Mouse (Mus musculus) neutrophil, adult 83 days (primary cell): ENCODE data around the gene Ccdc77. TPM values are rescaled to one million over a fixed set of nuclear protein-coding genes. Genes with fewer than 3 reads are reported as not detected.

Source experiments
- total RNA-seq, 2 experiments: library from RNA; stranded (reverse); gene quantifications; one replicate each; pipeline ENCODE4 v1.2.4; 2023

Ccdc77 gene
- 10 to 100 TPM; 10.6 to 13.5 TPM for total RNA-seq

GRCm38 (mm10) chr6:120363688-120364522, at the start of gene Ccdc77, which contains the start of gene Kdm5a:
Ccdc77 (minus strand) TSS chr6:120364374.
Kdm5a (plus strand) TSS chr6:120364124.

GRCm38 (mm10) chr6:120294056-120294784, 70.0 kb downstream of the Ccdc77 start, which contains the start of the genes D330020A13Rik and B4galnt3:
D330020A13Rik (plus strand) TSS chr6:120294364.
B4galnt3 (minus strand) TSS chr6:120294559.

Other genes starting within 250 kb of the Ccdc77 start
- not detected for gene D330020A13Rik, start 70.0 kb downstream of the Ccdc77 start, total RNA-seq
- under 1 TPM; 0.09 to 0.22 TPM for gene B4galnt3, start 69.8 kb downstream of the Ccdc77 start, total RNA-seq
- 10 to 100 TPM; 73.3 to 76.7 TPM for gene Kdm5a, start 250 bp downstream of the Ccdc77 start, total RNA-seq
- gene Il17ra, start 98.9 kb upstream of the Ccdc77 start, total RNA-seq: 100 to 1,000 TPM; 293 to 338 TPM
- gene Tmem121b, start 129.4 kb upstream of the Ccdc77 start, total RNA-seq: under 1 TPM in 1 of 2 experiments, not detected in 1; 0.07 TPM
- gene Hdhd5, start 166.9 kb upstream of the Ccdc77 start, total RNA-seq: 1 to 10 TPM; 5.1 to 5.7 TPM